Mouse (Mus musculus): Measurements from ENCODE around the gene Fam20a.
"Not testable (repeated sequence)": the region's sequence is repeated elsewhere in the genome, so short reads cannot be mapped to it uniquely, and the experiment has no call there.

Fam20a gene

GRCm38 (mm10) chr11:109680934-109681333 lies 41.1 kb downstream of the Fam20a start:
- no peak for DNase-seq (ENCODE audit: low spot score in 2 of 2)

GRCm38 (mm10) chr11:109678291-109678690 lies 43.8 kb downstream of the Fam20a start:
- DNase-seq (ENCODE audit: low spot score in 2 of 2): no peak

GRCm38 (mm10) chr11:109676621-109677373 lies 45.3 kb downstream of the Fam20a start:
- DNase-seq (ENCODE audit: low spot score in 2 of 2): no peak

GRCm38 (mm10) chr11:109675771-109676170 lies 46.3 kb downstream of the Fam20a start:
- DNase-seq (ENCODE audit: low spot score in 2 of 2): no peak

- DNase-seq (ENCODE audit: low spot score in 2 of 2): no peak
Measured at GRCm38 (mm10) chr11:109675208-109675607, 46.9 kb downstream of the Fam20a start.

- no peak for DNase-seq (ENCODE audit: low spot score in 2 of 2)
Measured at GRCm38 (mm10) chr11:109674542-109674941, 47.5 kb downstream of the Fam20a start.

GRCm38 (mm10) chr11:109673741-109674140 lies 48.3 kb downstream of the Fam20a start:
- DNase-seq (ENCODE audit: low spot score in 2 of 2): no peak

- DNase-seq (ENCODE audit: low spot score in 2 of 2): no peak
Measured at GRCm38 (mm10) chr11:109672881-109673739, 49.0 kb downstream of the Fam20a start.

GRCm38 (mm10) chr11:109672396-109672795 lies 49.7 kb downstream of the Fam20a start:
- DNase-seq (ENCODE audit: low spot score in 2 of 2): no peak

GRCm38 (mm10) chr11:109672021-109672324 lies 50.1 kb downstream of the Fam20a start:
- no peak for DNase-seq (ENCODE audit: low spot score in 2 of 2)

GRCm38 (mm10) chr11:109671136-109672020 lies 50.7 kb downstream of the Fam20a start:
- DNase-seq (ENCODE audit: low spot score in 2 of 2): no peak

- DNase-seq (ENCODE audit: low spot score in 2 of 2): no peak
Measured at GRCm38 (mm10) chr11:109670026-109670916, 51.8 kb downstream of the Fam20a start.

GRCm38 (mm10) chr11:109669149-109669708 lies 52.9 kb downstream of the Fam20a start:
- DNase-seq (ENCODE audit: low spot score in 2 of 2): no peak

GRCm38 (mm10) chr11:109668115-109668725 lies 53.9 kb downstream of the Fam20a start:
- no peak for DNase-seq (ENCODE audit: low spot score in 2 of 2)

GRCm38 (mm10) chr11:109667371-109667770 lies 54.7 kb downstream of the Fam20a start:
- no peak for DNase-seq (ENCODE audit: low spot score in 2 of 2)

- DNase-seq (ENCODE audit: low spot score in 2 of 2): no peak
Measured at GRCm38 (mm10) chr11:109666411-109666810, 55.7 kb downstream of the Fam20a start.

- DNase-seq (ENCODE audit: low spot score in 2 of 2): no peak
Measured at GRCm38 (mm10) chr11:109665424-109665823, 56.7 kb downstream of the Fam20a start.

- no peak for DNase-seq (ENCODE audit: low spot score in 2 of 2)
Measured at GRCm38 (mm10) chr11:109664293-109664692, 57.8 kb downstream of the Fam20a start.

GRCm38 (mm10) chr11:109660526-109660925 lies 61.6 kb downstream of the Fam20a start:
- DNase-seq (ENCODE audit: low spot score in 2 of 2): not testable (repeated sequence)

GRCm38 (mm10) chr11:109656232-109656631 lies 65.8 kb downstream of the Fam20a start:
- no peak for DNase-seq (ENCODE audit: low spot score in 2 of 2)
